Mouse (Mus musculus): ENCODE measurements at regions not wholly inside any gene's neighbourhood (a gene's known extent, or its start where the extent isn't known, plus 50 kb on each side); places are given as distances from the start of the nearest gene placed in this dataset.

DNA sequence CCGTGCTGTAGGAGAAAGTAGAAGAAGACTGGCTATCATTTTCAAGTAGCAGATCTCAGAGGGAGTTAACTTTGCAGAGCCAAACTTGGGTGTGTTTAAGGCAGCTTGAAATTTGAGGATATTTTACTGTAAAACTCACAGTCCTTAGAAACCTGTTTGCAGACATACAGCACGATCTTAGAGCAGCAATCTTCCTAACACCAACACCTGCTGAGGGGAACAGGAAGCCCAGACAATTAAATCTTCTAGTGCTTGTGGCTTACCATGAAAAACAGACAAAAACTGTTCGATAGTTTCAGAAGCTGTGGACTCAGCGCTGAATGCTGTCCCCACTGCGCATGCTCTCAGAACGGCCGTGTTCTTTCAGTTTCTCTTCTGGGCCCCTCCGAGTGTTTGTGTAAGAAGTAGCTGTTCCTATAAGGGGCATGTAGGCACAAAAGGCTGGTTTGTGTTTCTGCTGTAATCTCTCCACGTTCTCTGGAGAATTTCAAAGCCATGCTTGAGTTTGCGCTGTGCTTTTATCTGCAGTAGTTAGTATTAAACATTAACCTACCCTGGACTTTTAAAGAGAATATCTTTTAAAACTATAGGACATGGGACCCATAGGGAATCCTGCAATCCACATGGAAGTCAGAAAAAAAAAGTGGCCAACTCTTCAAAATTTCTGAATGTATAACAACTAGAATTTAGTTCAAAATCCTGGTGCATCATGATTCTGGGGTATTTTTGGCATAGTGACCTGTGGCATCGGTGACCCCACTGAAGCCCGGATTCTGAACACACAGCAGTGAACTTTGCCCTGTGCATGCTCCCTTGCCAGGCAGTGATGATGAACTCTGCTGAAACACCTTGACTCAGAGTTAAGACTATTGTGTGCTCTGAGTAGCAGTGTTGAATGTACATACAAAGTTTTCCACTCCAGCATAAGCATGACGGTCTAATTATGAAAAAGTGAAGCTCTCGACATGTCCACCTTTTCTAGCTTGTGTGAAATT lies 584.4 kb downstream of the Etnk1 start:
- DNase-seq (ENCODE audit: low spot score in 2 of 2), result no peak

DNA sequence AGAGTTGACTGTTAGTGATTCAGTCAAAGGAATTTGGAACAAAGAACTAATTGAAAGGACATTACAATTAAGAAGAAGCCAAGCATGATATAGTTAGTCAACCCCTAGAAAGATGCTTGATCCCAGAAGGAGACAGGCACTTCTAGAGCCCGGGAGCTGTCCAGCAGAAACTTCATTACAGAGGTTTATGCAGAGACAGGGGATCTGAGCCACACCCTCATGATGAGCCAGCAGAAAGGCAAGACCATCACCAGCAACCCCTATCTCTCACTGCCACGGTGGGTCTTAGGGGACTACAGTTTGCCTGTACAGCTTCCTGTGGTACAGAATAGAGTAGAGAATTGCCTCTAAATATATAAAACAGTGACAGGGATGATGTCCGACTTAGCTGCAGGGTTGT lies 590.4 kb downstream of the Etnk1 start:
- DNase-seq (ENCODE audit: low spot score in 2 of 2), result no peak

DNA sequence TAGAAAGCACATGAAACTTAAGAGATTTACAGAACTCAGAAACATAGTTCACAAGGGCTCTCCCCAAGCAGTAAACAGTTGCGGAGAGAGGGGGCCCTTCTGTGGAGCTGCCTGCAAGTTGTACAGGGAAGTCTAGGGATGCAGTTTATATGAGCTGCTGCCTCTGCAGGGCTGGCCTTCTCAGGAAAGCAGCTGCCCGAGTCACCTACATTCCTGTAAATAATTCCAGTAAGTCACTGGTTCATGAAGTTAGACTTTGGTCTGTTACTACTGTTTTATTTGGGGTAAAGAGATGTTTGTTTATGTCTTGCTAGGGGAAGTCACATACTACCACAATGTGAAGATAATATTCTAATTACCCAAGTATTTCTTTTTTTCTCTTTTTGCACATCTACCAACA lies 601.1 kb downstream of the Etnk1 start:
- DNase-seq (ENCODE audit: low spot score in 2 of 2), result no peak

Data from urinary bladder, postnatal 4 days (tissue).